Comparison of ENCODE assay signal across 8 mouse cellular contexts in the genomic region with DNA sequence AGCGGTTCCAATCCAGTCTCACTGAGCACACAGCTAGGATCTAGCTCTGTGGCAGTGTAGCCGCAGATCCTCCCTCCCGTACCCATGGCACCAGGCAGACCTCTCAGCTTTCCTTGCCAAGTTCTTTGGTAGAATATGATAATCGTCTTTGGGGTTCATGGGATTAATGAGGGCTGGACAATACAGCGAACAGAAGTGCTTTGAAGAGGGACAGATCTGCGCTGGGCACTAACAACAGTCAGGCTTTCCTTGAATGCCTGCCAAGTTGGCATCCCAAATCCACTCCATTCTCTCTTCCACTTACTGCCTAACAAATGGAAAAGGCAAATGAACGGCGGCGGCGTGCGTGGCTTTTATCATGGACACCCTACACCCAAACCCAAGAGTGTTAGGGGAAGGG. TPM values are rescaled to one million over a fixed set of nuclear protein-coding genes. Genes with fewer than 3 reads are reported as not detected.
DNase-seq lines count a peak whose midpoint lies in the region; ATAC-seq and TF ChIP-seq lines count a peak whose summit lies in the region.

No protein-coding gene starts in this region.

- no peaks in the 10 kb centered on the region for H3K36me3 ChIP-seq in E14TG2a.4 (ENCODE audit: insufficient read depth, low read length)

- H3K4me3 ChIP-seq in E14TG2a.4 (replicated peaks; ENCODE audit: low read length): peak overlapping the region; percentile 60

- DNase-seq in cerebellum, adult 11 months: peak; percentile 45
- DNase-seq in cerebellum, adult 9-11 months: no peak
- peak; percentile 60 to 62 for DNase-seq in left cerebral cortex, postnatal 10 days (ENCODE audit: extremely low spot score in 1 of 2, low spot score in 2 of 2)
- no peak for DNase-seq in kidney, adult 18-20 months

- no peaks in the 10 kb centered on the region for H3K9me3 ChIP-seq in E14TG2a.4 (ENCODE audit: low read length)

- H3K4me1 ChIP-seq in E14TG2a.4 (replicated peaks; ENCODE audit: low read depth, low read length): peaks cover 26% of the 10 kb centered on the region

- intact Hi-C loops in left cerebral cortex, postnatal 10 days (cut with DNase I): no loop called here

- peaks cover 15% of the 10 kb centered on the region for H3K27me3 ChIP-seq in E14TG2a.4 (ENCODE audit: insufficient read depth, low read length)

- TF ChIP-seq CTCF in E14TG2a.4 (conservative IDR thresholded peaks at IDR 0.05; ENCODE audit: low read length): no peak

- ATAC-seq in frontal cortex, adult (ENCODE audit: low TSS enrichment): peak; percentile 10; the same call in 1 of the 2 replicates
- ATAC-seq in activated CD4-positive, CD25-positive, alpha-beta regulatory T cell, adult 4 months: no peak
- ATAC-seq in inflammation-experienced regulatory T-cells, adult 6 months: no peak

RNA-seq across cellular contexts. Expression of gene Arl11, which starts 21.0 kb away (rescaled TPM):
- under 1 TPM; 0.24 to 0.67 TPM for total RNA-seq in left cerebral cortex, postnatal 10 days (2021)
- under 1 TPM; 0.60 to 0.65 TPM for polyA plus RNA-seq in activated CD4-positive, CD25-positive, alpha-beta regulatory T cell, adult 4 months (2017; shearing (Covaris generic))
- under 1 TPM; 0.30 to 0.64 (median 0.53) TPM for polyA plus RNA-seq in inflammation-experienced regulatory T-cells, adult 6 months (2017; shearing (Covaris generic))

RNA-seq across cellular contexts. Expression of gene Ebpl, which starts 29.6 kb away (rescaled TPM):
- total RNA-seq in left cerebral cortex, postnatal 10 days (2021): 1 to 10 TPM; 5.4 to 6.4 TPM
- polyA plus RNA-seq in activated CD4-positive, CD25-positive, alpha-beta regulatory T cell, adult 4 months (2017; shearing (Covaris generic)): 10 to 100 TPM in 1 of 2 experiments, 1 to 10 TPM in 1; 6.7 to 10.3 TPM
- 10 to 100 TPM in 2 of 3 experiments, 1 to 10 TPM in 1; 8.3 to 13.0 (median 10.1) TPM for polyA plus RNA-seq in inflammation-experienced regulatory T-cells, adult 6 months (2017; shearing (Covaris generic))

Comparison
In these comparisons a context has a peak if more than half of its experiments do, and no peak if none do; other contexts are left out.
1. DNase-seq: peak in cerebellum, adult 11 months (single experiment) and left cerebral cortex, postnatal 10 days (2 of 2); none in cerebellum, adult 9-11 months (single experiment) and kidney, adult 18-20 months (single experiment).